Mouse (Mus musculus) T-cell, adult 2 months (primary cell): Measurements from ENCODE around the gene Mcpt4.
"Not testable (repeated sequence)": the region's sequence is repeated elsewhere in the genome, so short reads cannot be mapped to it uniquely, and the experiment has no call there.

ENCODE experiments used
- DNase-seq: peaks from one replicate; pipeline ENCODE4 v3.0.0; 2022; ENCODE audit warnings: low spot score

Gene Mcpt4

GRCm38 (mm10) chr14:56062213-56062612 is at the start of gene Mcpt4:
Gene Mcpt4, minus strand, starts transcription at chr14:56062313.
- not testable (repeated sequence) for DNase-seq

- DNase-seq, result no peak
These were observed 43.5 kb upstream of the Mcpt4 start for GRCm38 (mm10) chr14:56105447-56106180.

GRCm38 (mm10) chr14:56105016-56105415 is 42.9 kb upstream of the Mcpt4 start:
- no peak for DNase-seq

DNA sequence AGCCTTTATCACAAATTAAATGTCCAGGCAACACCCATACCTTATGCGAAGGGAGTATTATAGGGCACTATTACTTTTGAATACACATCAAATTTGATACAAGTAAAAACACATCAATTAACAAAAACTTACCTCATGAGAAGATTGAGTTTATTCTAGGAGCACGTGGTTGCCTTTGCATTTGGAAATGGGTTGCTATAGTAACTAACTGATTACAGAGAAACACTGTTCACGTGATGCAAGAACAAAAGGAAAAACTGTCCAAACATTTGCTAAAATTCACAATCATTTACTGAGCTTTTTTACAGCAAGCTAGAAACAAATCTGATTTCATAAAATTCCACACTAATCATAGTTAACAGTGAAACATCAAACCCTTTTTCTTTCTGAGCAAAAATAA is 41.3 kb upstream of the Mcpt4 start:
- no peak for DNase-seq

- DNase-seq, result no peak
These were observed 40.3 kb upstream of the Mcpt4 start, which contains the start of gene Ctsg for GRCm38 (mm10) chr14:56102386-56102785. Gene Ctsg, minus strand, starts transcription at chr14:56102574.

DNA sequence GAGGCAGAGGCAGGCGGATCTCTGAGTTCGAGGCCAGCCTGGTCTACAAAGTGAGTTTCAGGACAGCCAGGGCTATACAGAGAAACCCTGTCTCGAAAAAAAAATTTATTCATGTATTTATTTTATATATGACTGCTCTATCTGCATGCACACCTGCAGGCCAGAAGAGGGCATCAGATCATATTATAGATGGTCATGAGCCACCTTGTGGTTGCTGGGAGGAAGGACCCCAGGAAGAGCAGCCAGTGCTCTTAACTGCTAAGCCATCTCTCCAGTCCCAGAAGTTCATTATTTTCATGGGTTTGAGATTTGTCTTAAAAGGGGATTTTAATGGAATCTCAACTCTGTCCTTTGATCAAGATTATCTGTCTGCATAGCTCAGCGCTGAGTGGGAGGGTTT is 36.8 kb upstream of the Mcpt4 start:
- no peak for DNase-seq

DNA sequence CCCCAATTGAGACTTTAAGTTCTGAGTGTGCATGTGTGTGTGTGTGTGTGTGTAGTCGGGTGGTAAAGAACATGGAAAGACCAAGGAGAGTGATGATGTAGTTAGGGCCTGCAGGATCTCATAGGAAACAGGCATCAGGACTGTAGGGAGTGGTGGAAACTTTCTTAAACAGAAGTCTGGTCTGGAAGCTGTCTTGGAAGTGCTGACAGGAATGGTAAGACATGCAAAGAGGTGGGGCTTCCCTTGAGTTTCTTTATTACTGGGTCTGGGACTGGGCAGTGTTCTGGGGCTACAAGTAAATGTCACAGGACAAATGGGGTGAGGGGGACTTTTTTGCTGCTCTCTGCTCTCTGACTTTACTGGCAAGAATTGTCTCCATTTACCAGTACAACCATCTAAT is 35.5 kb upstream of the Mcpt4 start:
- no peak for DNase-seq

DNA sequence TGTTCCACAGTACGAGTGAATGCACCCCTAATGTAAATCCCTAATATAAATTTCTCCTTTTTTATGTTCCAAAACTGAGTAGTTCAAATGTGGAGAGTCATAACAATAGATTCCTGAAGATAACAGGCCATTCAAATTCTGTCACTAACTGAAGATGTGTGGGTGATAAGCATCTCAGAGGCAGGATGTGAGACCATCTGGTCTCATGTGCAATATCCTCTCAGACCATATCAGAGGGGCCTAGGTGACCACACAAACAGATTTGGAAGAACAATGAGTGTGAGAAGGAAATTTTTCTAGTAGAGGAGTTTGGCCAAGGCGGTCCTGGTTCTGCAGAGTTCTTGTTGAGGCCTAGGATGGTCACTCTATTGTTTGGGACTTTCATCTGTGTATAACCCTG is 31.2 kb upstream of the Mcpt4 start:
- no peak for DNase-seq

DNA sequence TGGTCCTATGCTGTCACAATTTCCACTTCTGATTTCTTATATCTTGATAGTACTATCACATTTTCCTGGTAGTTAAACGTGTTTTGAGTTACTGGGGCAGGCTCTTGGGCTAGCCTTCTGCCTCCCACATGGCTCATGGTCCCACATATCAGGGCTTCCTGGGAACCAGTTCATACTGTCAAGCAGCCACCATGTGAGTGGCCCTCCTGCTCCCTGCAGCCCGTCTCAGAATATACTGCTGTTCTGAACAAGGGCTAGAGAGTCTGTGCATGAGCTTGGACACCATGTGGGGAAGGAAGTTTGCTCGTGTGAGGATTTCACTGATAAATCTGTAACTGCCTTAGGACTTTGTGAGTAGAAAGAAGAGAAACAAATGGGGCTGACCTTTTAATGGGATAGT is 24.6 kb upstream of the Mcpt4 start:
- DNase-seq, result no peak

DNA sequence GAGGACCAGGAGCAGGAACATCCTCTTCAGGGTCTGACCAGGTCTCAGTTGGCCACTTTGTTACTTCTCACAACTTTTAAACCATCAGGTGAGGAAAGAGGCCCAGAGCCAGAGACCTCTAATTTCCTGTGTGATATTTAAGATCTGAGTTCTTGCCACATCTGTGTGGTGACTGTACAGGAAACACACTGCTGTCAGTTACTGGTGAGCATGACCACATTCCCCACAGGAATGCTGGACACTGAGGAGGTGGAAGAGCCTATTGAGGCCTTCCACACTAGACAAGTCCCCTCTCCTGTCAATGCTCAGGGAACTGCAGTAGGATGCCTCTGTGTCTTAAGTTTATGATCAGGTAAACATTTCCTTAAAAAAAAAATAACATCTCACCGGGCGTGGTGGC is 23.1 kb upstream of the Mcpt4 start, which contains the start of gene Mcpt8:
Gene Mcpt8, minus strand, starts transcription at position 107 of the 400 bp plus-strand sequence.
- no peak for DNase-seq

- DNase-seq, result no peak
These were observed 19.9 kb upstream of the Mcpt4 start for GRCm38 (mm10) chr14:56082016-56082415.

GRCm38 (mm10) chr14:56057722-56058121 is 4.4 kb downstream of the Mcpt4 start:
- DNase-seq, result no peak

DNA sequence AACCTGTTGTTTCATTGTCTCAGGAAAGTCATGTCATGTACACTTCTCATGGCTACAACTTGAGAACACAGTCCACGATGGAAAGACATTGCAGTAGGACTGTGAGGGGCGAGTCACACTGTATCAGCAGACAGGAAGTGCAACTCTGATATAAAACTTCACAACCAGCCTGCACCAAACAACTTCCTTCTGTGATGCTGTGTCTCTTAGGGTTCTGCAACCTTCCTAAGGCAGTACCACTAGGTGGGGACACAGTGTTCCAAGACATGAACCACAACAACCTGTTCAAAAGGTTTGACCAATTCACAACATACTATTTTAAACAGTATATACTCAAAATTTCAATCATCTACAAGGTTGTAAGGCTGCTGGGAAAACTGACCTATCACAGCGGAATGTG is 6.7 kb downstream of the Mcpt4 start:
- DNase-seq, result no peak

DNA sequence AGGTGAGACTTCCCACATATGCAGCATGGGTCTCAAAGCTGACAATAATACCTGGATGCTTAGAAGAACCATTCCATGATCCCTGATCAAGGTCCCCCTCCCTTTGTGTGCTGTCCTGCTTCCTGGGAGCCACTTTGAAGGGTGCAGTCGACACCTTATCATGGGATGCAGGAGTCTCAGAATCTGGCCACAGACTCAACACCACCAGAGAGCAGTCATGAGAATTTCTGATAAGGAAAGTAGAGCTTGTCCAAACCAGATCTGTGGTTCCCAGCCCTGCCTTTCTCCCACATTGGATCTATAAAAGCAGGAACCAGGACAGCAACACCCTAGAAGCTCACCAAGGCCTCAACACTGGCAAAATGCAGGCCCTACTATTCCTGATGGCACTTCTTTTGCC is 20.3 kb downstream of the Mcpt4 start, which contains the start of gene Mcpt2:
Gene Mcpt2, plus strand, starts transcription at position 250 of the 400 bp plus-strand sequence.
- DNase-seq, result not testable (repeated sequence)

DNA sequence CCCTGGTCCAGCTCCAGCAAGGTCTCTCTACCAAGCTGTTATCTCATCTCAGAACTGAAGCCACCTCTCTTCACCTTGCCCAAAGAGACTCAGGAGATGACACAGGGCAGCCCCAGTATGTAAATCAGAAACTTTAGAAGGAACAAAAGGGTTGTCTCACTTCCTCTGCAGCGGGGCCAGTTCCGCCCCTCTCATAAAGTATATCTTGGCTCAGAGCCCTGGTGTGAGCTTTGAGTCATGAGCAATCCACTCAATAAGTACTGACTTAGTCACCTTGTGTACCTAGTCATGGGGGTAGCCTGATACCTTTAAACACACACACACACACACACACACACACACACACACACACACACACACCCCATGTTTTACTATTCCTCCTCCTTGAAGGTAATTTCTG is 27.7 kb downstream of the Mcpt4 start:
- no peak for DNase-seq

DNA sequence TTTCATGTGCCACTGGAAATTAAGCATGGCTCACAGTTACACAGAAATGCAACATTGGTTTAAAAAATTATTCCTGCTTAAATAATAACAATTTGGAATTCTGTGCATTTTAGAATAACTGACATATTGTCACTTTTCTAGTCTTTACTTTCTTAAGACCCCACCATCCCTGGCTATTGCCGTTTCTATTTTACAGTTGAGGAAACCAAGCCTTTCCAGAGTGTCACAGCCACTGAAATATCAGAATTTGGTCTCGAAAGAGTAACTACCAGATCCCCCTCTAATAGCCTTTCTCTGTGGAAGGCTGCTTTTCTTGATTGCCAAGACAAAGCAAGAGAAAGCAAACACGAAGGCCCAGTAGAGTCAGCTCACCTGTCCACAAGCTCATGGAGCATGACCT is 31.7 kb downstream of the Mcpt4 start, which contains the start of gene Mcpt9:
Gene Mcpt9, minus strand, starts transcription at position 101 of the 400 bp plus-strand sequence.
- not testable (repeated sequence) for DNase-seq

DNA sequence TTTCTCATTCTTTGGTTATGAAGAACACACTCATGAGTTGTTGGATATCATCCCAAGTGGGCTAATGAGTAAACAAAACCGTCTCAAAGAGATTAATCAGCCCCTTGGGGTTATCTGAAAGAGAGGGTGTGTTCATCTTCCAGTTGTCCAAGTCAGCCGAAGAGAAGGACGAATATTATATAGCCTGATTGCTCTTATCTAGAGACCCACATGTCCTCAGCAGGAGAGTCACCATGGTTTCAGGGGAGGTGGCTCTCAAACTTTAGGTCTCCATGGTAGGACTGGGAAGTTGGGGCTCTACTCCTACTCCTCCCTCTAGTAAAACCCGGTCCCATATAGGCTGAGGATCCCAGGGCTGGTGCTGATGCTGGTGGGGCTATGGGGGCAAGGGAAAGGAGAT is 40.8 kb downstream of the Mcpt4 start:
- not testable (repeated sequence) for DNase-seq

- no peak for DNase-seq
These were observed 42.7 kb downstream of the Mcpt4 start for GRCm38 (mm10) chr14:56019446-56019845.

DNA sequence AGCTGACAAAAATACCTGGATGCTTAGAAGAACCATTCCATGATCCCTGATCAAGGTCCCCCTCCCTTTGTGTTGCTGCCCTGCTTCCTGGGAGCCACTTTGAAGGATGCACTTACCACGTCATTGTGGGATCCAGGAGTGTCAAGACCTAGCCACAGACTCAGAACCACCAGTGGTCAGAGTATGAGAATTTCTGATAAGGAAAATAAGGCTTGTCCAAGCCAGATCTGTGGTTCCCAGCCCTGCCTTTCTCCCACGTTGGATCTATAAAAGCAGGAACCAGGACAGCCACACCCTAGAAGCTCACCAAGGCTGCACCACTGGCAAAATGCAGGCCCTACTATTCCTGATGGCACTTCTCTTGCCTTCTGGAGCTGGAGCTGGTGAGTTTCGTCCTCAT is 44.4 kb downstream of the Mcpt4 start, which contains the start of gene Mcpt1:
Gene Mcpt1, plus strand, starts transcription at position 301 of the 400 bp plus-strand sequence.
- not testable (repeated sequence) for DNase-seq

DNA sequence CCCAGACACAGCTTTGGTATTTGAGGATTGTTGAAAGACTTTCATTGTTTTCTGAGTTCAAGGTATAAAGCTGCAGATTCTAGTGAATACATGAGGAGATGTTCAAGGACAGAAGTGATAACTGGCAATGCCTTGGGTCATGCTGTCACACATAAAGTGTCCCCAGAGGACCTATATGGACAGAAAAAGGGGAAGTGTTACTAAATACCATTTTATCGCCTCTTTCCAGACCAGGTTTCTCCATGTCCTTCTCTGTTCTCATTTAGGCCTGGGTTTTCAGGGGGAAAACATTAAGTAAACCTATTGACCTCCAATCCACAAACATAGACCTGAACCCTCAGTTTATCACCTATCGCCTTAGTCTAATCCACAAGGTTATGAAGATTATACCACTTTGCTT is 48.2 kb downstream of the Mcpt4 start:
- DNase-seq, result no peak

DNA sequence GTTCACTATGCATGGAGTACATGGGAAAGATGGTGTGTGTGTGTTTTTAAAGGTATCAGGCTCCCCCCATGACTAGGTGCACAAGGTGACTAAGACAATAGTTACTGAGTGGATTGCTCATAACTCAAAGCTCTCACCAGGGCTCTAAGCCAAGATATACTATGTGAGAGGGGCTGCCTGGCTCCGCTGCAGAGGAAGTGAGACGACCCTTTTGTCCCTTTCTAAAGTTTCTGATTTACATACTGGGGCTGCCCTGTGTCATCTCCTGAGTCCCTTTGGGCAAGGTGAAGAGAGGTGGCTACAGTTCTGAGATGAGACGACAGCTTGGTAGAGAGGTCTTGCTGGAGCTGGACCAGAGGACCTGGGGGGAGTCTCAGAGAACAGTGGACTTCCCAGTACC is 49.0 kb downstream of the Mcpt4 start:
- DNase-seq, result no peak
